Mouse (Mus musculus): ENCODE data around the gene Osbpl3.

DNA sequence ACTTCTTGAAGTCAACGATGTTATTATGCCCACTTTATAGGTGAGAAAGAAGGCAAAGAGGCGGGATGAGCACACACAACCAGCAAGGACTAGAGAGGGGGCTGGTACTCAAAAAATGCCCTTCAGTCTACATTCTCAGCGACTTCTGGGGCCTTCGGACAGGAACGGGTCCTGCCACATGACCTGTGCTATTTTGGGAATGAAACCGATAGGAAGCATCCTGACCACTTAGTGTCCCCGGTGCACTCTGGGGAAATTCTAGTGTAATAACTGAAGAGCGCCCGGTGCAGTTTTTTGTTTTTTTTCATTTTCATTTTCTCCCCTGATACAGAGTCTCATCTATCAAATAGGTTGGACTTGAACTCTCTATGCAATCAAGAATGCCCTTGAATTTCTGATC, 130.5 kb downstream of the Osbpl3 start:
- no peak for TF ChIP-seq CTCF (IDR thresholded peaks at IDR 0.05; ENCODE audit: low read depth, low read length)
- no peak for TF ChIP-seq POLR2A (IDR thresholded peaks at IDR 0.05; ENCODE audit: borderline replicate concordance, low read depth, low read length)
